Mouse (Mus musculus) retina, embryonic 14.5 days (tissue): ENCODE results near the gene Gna13.

ENCODE experiments used
- DNase-seq: peaks from one replicate; pipeline ENCODE4 v3.0.0-alpha.2; 2015; ENCODE audit warnings: low spot score

The Gna13 gene

DNA sequence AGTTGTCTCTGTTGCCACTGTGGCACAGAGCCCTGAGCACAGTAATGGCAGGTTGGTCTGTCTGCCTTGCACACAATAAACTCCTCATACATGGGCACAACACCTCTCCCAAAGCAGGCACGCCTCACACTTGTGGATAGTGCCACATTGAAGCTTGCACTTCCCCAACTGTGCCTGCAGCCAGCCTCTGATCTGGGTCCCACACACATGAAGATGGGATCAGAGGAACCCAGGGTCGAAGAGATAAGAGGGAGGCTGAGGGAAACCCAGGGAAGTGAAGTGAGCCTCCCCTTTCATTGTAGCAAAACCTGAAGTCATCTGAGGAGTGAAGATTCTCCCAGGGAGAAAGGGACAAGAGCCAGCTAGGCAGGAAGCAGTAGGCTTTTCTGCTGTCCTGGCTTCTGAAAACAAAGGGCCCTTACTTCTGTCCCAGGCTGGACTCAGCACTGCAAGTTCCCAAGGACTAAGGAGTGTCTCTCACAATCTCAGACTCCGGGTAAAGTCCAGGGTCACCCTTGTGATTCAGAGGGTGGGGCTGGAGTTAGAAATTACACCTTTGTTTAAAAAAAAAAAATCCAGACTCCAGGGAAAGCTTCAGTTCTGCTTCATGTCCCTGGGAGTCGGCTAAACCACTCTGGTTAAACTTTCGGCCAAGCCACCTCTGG lies 12.8 kb upstream of the Gna13 start:
- DNase-seq: no peak

DNA sequence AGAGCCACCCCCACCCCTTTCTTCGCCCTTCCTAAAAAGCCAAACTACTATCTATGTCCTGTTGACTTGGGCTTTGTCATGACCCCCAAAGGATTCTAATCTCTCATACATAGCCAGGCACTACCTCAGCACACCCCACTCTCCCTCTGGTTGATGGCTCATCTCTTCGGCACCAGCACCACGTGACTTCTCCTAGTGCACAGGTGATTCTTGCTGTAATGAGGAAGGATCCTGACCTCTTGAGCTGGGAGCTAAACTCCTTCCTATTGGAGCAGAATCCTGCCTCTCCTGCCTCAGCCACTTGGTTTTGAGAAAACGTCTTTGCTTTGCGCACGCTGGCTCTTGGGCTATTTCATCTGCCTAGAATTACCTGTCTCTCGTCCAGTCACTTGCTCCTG lies 12.3 kb upstream of the Gna13 start:
- no peak for DNase-seq

DNA sequence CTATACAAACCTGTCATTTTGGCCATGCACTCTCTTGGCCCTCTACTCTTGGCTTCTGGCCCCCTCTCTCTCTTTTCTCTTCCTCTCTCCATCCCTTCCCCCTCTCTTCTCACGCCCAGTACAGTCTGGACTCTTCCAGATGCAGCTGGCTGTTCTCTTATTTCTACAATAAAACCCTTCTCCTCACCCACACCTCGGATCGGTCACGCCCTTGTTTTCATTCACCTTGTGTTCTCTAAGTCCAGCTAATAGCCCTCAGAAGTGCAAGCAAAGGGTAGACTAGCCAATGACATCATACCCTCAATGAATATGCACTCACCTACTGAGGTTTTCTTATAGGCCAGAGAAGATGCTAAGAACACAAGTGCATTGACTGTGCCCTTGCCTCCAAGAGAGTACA lies 11.1 kb upstream of the Gna13 start:
- no peak for DNase-seq

DNA sequence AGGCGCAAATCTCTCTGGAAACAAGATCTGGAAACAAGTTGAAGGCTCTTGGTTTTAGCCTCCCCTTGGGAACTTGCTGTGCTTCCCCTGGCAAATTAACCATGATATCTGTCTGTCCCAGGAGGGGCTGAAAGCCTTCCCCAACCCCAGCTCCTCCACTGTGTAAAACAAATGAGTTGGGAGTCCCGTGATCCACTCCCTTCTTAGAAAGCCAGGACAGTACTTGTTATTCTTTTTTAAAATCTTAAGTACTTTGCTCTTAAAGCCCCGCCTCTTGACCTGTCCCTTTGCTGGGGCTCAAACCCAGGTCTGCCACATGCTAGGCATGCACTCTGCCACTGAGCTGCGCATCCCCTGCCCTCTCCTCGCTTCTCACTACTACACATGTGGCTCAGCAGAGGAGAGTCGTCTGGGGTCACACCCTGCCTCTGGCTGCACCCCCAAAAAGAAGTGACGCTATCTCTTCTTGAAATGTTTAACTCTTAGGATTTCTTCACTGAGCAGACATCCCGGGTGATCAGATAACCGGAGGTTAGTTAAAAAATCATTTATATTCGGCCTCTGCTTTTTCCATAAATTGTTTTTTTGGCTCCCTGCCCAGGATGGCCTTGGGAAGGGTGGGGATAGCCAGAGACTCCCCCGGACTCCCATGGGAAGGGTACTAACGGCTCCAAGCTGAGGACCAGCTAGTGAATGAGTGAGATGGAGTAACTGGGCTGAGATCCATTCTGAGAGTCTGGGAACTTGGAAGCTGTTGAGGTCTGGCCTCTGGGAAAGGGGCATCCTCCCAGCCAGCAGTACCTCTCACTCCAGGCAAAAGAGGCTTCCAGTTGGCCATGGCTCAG lies 9.0 kb upstream of the Gna13 start:
- DNase-seq: no peak

DNA sequence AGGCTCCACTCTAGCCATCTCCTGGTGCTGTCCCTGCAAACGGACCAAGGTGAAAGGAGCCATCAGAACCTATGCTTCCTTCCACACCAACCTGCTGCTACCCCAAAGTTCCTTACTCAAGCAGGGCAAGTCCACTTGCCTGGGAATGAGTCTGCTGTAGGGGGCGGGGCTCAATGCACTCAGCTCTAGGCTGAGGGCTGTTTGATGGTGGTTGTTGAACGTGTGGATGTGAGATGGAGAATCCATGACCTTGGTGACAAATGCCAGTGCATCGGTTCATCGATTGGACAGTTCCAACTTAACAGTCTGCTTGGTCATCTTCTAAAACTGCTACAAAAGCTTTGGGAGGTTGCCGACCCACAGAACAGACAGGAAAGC lies 8.4 kb upstream of the Gna13 start:
- no peak for DNase-seq

DNA sequence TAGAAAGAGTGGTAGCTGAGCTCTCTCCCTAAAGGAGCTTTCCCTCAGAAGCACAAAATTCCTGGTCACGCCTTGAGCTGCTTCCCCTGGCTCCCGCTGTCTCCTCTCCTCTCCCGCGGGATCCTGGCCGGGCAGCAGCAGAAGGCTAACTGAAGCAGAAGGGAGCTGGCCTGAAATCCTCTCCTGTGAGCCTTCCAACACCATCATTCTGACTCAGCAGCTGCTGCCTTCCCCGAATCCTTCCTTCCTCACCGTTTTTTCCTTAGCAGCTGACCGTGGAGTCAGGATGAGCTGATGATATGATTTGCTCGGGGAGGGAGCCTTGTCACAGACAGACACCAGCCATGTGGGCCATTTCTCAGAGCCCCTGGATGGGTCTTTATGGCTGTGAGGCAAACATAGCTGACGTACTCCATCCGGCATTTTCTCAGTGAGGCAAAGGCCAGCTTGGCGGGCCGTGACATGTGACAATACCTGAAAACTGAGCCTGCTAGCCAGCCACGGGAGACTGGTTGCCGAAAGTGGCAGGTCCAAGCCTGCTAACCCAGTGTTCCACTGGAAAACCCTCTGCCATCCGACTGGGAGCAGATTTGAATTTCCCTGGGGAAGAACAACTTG lies 6.8 kb upstream of the Gna13 start:
- DNase-seq: peak; percentile 49

DNA sequence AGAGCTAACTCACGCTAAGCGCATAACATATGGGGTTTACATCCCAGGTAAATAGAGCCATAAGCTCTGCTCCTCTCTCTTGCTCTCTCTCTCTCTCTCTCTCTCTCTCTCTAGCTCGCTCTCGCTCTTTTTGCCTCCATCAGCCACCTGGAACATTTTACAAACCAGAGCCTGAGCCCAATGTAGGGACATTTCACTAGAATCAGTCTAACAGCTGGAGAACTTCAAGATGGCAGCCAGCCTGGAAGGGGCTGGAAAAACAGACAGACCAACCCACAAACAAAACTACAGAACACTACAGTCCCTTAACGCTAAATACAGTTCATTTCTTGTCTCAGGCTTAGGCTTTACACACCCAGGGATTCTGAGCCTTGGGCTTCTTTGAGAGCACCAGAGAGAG lies 5.5 kb upstream of the Gna13 start:
- no peak for DNase-seq

DNA sequence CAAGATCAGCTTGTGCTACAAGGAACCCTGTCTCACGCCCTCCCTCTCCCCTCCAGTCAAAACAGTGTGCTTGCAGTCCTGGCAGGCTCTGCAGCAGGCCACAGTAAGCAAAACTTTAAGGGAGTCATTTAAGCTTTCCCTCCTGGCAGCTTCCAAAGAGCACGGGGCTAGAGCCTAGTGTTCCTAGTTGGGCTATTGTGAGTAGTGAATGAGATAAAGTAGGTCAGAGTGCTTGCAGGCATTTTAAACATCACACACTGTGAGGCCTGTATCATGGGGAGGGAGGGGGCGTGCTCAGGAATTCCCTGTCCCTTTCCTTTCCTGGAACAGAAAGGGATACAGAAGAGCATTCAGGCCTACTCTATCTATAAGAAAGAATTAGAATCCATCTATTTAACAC lies 4.1 kb upstream of the Gna13 start:
- peak; percentile 51 for DNase-seq

DNA sequence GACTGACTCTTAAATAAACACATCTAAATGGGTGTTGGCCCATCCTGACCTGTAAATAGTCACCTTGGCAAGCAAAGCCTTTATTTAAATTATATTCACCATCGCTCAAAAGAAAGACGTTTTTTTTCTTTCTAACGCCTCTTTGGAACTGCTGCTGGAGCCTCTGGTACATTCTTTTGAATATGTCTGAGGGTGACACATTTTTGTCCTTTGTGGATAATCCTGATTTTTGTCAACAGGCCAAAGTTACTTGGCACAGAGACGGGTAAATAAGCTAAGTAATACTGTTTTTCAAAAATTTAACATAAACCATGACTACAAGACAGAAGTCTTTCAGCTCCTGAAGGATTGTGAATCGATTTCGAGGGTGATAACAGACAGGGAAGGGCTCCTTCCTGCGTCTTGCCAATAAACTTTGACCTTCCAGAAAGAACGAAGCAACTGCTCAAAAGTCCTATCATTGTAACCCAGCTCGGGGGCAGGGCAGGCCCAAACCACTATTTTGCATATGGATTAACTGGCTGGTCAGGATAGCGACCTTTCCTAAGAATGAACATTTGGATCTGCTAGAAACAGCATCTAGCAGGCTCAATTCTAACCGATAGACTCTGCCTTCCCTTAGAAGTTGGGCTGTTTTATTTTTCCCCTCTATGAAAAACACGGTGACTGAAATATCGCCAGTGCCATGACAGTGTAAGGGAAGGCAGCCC lies 3.4 kb upstream of the Gna13 start:
- no peak for DNase-seq

DNA sequence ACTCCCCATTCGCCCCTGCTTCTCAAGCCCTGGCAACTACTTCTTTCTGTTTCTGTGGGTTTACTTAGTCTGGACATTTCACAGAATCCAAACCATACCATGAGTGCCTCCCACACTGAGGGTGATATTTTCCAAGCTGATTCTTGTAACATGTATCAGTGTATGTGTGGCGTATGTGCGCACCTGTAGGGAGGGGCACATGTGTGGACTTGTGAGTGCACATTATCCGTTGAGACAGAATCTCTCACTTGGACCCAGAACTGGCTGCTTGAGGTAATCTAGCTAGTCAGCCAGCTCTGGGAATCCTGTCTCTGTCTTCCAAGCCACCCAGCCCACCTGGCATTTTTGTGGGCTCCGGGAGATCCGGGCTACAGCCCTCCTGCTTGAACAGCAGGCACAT lies 2.5 kb upstream of the Gna13 start:
- no peak for DNase-seq

DNA sequence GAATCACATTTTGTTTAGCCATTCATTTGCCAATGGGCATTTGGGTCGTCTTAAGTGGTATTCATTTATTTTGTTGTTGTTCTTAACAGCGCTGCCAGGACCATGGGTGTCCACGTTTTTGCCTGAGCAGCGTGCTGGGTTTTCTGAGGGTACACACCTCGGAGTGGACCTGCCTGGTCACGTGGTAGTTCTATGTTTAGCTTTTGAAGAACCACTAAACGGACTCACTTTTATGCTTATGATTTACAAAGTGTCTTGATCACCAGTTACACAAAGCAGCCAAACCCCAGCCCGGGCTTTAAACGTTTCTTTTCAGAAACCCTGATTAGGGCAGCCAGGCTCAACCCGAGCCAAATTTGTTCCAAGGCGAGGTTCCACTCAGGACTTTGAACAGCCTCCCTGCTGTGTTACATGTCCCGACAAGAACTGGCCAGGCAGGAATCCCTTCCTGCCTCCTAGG lies 2.0 kb upstream of the Gna13 start:
- DNase-seq: no peak

DNA sequence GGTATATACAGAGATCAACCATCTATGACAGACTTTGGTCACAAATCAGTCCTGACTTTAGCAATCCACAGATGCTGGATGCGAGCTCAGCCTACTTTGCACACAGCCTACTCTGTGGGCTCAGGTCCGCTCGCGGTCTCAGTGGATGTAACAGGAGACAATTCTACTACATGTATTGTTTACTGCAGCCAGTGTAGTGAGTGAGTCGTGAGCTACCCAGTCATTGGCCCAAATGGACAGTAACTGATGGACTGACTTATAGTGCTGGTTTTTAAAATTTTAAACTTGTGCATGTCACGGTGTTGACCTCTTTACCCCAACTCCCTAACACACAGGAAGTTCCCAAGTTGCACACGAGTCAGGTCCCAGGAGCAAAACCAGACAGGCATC lies 1.4 kb upstream of the Gna13 start:
- DNase-seq: no peak

DNA sequence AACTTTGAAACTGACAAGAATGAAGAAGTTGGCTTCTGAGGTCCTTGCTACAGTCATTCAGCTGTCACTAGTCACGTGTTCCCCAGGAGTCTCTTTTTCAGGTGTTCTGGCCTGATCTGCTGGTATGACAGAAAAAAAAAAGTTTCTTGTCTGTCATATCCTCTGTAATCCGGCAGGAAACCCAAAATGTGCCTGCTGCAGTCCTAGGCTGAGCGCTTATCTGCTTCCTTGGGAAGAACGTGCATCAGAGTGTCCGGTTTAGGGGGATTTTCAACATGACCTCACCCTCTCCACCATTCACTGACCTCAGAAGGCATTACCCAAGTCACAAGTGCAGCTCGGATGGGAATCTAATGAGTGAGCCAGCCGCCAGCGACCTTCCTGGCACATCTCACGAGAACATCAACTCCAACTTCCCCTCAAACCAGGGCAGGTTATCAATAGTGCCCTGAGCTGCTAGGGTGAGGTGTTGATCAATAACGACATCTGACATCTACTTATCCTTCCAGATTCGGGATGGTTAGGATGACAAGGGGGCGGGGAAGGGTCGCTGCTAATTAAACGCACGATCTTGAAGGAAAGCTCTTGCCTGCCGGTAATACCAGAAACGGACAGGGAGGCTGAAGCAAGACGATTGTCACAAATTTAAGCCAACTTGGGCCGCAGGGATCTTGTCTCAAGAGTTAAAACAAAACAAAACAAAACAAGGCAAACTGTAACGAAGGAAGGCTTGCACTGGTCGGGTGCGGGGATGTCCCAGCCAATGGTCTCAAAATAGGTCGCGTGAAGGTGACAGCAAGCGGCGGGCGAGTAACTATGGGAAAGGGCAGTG lies 784 bp upstream of the Gna13 start:
- DNase-seq: peak; percentile 63

DNA sequence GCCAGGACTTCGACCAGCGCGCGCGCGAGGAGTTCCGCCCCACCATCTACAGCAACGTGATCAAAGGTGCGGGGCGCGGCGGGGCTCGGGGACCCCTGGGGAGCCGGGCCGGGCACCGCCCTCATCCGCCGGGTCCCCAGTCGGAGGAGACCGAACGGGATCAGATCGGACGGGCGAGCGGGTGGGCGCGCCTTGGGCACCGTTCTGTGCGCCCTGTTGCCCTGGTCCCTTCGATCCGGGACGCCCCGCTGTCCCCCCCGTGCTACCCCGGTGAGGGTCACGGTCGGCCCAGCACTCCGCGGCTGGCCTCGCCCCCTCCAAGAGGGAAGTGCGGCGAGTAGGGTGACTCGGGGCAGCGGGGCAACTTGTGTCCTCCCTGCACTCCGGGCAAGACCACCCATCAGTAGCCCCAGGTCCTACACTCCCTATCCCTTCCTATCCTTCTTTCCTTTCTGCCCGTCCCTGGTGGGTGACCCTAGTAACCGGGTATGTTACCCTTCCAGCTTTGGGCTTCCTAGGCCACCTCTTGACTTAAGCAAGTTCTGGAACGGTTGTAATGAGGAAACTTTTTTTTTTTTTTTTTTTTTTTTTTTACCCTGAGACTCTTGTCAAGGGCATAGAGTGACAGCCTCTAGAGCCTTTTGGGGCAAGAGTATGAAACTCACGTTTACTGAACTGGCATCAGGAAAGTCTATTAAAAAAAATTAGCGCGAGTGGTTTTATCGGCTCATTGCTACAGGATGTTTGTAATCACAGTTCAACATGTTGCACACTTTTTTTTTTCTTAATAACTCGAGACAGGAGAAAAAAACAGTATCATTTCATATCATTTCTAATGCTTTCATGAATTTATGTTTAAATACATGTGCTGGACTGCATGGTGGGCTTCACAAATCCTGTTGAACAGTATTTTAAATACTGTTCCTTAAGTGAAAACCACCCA lies 831 bp downstream of the Gna13 start:
- DNase-seq: no peak

DNA sequence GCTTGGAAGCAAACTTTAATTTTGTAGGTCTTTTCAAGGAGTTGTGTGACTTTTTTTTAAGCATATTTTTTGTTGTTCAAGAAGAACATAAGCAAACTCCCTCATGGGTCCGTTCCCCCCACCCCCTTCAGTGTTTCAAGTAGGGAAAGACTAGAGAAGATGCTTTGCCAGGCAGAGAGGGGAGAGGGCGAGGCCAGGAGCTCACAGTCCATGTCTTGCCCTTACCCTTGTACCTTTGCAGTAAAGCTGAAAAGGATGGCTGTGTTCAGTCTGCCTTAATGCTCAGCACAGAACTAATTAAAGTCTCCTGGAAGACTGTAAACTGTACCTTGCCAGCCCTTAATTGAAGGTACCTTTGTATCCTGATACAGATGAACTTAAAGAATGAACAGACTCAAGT lies 1.7 kb downstream of the Gna13 start:
- DNase-seq: no peak

DNA sequence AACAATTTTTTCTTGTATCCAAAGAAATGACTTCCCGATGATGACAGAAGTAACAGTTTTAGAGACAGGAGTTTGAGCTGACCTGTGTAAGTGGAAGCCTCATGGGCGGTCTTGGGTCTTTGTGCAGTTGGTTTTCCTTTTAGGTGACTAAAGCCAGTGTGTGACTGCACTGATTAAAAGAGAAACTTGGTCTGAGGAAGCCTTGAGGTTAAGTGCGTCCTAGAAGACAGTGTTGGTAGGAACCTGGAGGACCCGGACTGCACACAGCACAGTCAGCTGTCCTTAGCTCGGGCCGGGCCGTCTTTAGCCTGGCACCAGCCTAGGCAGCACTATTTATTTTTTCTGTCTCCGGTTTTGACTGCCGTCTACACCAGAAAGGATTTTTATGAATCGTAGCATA lies 2.2 kb downstream of the Gna13 start:
- DNase-seq: no peak

DNA sequence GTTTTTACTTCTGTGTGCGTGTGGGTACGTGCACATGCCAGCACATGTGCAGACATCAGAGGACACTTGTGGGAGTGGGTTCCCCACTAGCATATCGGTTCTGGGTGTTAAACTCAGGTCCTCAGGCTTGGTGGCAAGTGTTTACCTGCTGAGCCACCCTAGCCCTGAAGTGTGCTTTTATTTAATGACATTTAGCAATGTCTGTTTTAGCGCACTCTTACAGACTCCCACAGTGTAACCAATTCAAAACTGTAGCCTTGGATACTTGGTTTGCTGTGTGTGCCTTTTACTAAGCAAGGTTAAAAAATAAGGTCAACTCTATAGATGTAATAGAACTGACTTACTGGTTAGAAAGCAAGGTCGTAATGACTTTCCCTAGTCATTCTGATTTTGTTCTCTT lies 3.2 kb downstream of the Gna13 start:
- DNase-seq: no peak

DNA sequence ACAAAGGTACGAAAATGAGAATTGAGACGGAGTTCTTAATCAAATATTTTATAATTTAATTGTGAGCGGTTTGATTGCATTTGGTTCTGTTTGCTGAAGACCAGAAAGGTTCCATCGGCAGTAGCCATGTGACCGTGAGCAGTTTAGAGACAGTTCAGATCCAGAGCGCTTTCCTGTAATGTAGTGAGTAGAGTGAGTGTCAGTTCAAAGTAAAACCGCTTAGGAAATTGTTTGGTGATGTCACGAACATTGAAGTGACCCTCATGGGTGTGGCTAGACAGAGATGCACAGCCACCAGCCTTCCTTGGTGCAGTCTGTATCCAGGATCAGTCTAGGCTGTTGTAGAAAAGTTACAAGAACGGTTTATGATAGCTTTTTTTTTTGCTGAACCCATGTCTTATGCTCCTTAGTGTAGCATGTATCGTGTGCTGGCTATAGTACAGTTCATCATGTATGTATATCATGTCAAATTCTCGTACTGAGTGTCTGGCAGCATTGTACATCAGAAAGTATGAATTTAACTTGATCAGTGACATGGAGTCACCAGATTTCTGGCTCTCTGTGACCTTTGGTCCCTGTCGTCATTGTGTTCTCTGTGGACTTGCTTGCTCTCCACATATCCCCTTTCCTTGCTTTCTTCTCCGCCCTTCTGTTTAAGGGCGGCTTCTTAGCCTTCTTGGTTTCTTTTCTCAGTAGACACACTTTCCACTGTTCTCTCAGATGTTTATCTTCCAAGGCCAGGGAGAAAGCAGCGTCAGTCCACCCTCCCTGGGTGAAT lies 4.4 kb downstream of the Gna13 start:
- DNase-seq: no peak

DNA sequence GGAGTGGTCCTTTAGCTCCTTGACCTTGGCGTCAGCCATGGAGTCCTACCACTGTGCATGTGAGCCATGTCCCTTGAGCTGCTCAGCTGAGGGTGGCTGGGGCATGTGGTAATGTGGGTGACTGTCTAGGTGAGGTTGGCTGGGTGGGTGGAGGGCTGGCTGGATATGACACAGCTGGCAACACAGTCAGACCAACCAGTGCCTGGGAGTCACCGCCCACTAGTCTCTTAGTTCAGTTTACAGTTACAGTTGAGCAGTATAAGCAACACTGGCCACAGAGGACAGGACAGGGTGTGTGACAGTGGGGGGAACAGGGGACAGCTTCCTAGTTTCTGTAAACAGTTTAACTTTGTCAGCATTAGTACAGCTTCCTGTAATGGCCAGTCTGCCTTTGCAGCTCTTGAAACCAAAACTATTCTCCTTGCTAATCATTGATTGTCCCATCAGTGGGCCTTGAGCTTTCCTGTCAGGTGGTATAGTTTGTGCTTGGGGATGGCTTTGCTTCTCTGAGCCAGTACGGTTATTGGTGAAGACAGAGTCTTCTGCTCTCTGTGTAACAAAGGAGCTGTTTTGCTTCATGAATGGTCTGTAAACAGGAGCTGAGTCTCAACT lies 6.5 kb downstream of the Gna13 start:
- DNase-seq: no peak
